Mouse (Mus musculus) megakaryocyte, embryonic 14.5 days (primary cell): ENCODE measurements at regions not wholly inside any gene's neighbourhood (a gene's known extent, or its start where the extent isn't known, plus 50 kb on each side); places are given as distances from the start of the nearest gene placed in this dataset.
A peak's percentile ranks its signal among the peaks of the same experiment; 100 is the strongest.

ENCODE experiments used
- H3K27me3 ChIP-seq: replicated peaks from 2 replicates; pipeline ENCODE3; 2012; ENCODE audit warnings: inconsistent platforms
- H3K36me3 ChIP-seq: replicated peaks from 2 replicates; pipeline ENCODE3; 2012; ENCODE audit warnings: low read length, inconsistent platforms, mixed read lengths
- H3K4me1 ChIP-seq: 2 replicates; pipeline ENCODE4 v1.6.1; 2012; ENCODE audit warnings: inconsistent platforms
- H3K4me3 ChIP-seq: replicated peaks from 2 replicates; pipeline ENCODE3; 2012; ENCODE audit warnings: moderate library complexity, mild to moderate bottlenecking, inconsistent platforms
- H3K9me3 ChIP-seq: 2 replicates; pipeline ENCODE4 v1.6.1; 2012; ENCODE audit warnings: inconsistent platforms
- FLI1 ChIP-seq: IDR thresholded peaks from 2 replicates; pipeline ENCODE4 v1.6.1; 2012; ENCODE audit warnings: low read length, inconsistent platforms, mixed read lengths
- GATA1 ChIP-seq: IDR thresholded peaks from 3 replicates; pipeline ENCODE4 v1.6.1; 2012; ENCODE audit warnings: mixed read lengths, low read length, inconsistent platforms, borderline replicate concordance

DNA sequence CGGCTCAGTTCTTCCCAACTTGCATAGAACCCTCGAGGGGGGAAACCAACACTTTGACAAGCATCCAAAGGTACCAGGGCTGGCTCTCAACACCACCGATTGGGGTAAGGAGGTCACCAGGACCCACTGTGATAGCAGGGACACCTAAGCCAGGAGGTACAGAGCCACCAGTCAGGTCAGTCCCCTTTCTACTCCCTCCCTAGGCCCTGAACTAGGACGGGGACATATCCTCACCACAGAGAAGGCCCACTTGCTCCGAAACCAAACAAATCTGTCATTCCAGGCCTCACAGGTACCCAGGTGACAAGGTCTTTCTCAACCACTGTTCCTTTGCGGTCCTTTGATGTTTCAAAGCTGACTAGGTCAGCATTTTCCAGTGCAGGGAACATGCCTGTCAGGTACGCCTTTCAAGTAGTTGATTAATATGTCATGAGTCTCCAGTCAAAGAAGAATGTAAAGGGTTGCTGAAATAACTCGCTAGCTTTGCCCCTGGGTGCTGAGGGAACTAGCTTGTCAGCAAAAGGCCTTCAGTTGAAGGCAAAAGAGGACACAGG, 95.4 kb downstream of the Zfp36l1 start:
- peaks cover 38% of the 10 kb centered on the region for H3K4me1 ChIP-seq
- H3K9me3 ChIP-seq: no peaks in the 10 kb centered on the region
- H3K36me3 ChIP-seq: no peaks in the 10 kb centered on the region
- H3K27me3 ChIP-seq: peaks cover 40% of the 10 kb centered on the region
- TF ChIP-seq FLI1: no peak
- TF ChIP-seq GATA1: no peak
- no peak overlapping the region for H3K4me3 ChIP-seq

- TF ChIP-seq FLI1 (no peak), GATA1 (no peak)
- Histone ChIP-seq H3K4me3 (no peak overlapping the region), H3K4me1 (peaks cover 23% of the 10 kb centered on the region), H3K27me3 (peaks cover 31% of the 10 kb centered on the region), H3K36me3 (no peaks in the 10 kb centered on the region), H3K9me3 (no peaks in the 10 kb centered on the region)
These were observed 96.9 kb downstream of the Zfp36l1 start for GRCm38 (mm10) chr12:80015938-80016337.

DNA sequence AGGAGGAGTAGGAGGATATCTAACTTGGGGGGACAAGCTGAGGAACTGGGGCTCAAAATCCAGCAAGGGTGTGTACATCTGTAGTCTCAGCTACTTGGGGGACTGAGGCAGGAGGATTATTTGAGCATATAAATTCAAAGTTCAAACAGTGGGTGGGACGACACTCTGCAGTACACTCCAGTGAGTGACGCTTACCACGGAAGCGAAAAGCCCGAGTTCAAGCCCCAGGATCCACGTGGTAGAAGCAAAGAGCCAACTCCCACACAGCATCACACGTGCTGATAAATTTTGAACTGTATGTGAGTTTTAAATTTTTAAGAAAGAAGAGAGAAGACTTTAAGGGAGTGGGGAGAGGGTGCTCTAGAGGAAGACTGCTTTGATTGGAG, 98.2 kb downstream of the Zfp36l1 start:
- peak overlapping the region; percentile 85 for H3K4me3 ChIP-seq
- H3K36me3 ChIP-seq: no peaks in the 10 kb centered on the region
- no peaks in the 10 kb centered on the region for H3K9me3 ChIP-seq
- no peak for TF ChIP-seq FLI1
- TF ChIP-seq GATA1: no peak
- H3K4me1 ChIP-seq: peaks cover 31% of the 10 kb centered on the region
- peaks cover 23% of the 10 kb centered on the region for H3K27me3 ChIP-seq

DNA sequence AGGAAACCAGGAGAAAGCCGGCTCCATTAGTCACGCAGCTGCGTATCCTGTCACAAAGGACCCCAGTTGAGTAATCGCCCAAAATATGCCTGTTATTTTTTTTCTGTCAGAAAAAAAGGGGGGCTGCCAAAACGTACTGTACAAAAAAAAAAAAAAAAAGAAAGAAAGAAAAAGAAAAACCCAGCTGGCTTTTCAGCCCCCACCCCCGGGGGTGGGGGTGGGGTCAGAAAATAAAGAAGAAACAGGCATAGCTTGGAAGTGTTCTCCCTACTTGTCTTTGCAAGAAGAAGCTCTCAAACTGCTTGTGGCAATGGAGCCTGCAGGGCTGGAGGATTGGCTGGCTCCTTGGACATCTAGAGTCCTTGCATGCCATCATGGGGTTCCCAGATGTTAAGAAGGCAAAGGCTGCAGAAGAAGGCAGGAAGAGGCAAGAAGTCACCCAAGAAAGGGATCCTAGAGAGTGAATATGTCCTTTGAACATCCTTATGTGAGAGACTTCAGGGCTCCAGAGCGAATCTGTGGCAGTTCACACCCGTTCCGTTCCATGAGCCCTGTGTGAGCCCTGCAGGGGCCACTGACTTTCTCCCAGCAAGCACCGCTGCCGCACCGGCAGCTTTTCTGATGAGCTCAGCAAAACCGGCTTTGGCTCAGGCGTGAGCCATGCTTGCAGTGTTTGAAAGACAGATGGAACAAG, 98.8 kb downstream of the Zfp36l1 start:
- peaks cover 22% of the 10 kb centered on the region for H3K27me3 ChIP-seq
- TF ChIP-seq FLI1: no peak
- TF ChIP-seq GATA1: no peak
- H3K9me3 ChIP-seq: no peaks in the 10 kb centered on the region
- H3K36me3 ChIP-seq: no peaks in the 10 kb centered on the region
- peak overlapping the region; percentile 85 for H3K4me3 ChIP-seq
- peaks cover 33% of the 10 kb centered on the region for H3K4me1 ChIP-seq

DNA sequence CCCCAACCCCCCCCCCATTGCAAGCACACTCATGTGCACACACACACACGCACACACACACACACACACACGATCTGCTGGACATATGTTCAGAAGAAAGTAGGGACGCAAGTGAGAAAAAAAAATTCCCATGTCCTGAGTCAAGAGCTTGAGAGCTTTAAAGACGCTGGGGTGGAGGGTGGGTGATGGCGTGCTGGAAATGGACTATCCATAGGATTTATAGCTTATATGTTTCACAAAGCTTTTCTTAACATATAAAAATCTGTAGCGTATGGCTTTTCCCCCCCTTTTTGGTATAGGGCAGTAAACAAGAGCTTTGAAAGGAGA, 99.3 kb downstream of the Zfp36l1 start:
- peaks cover 23% of the 10 kb centered on the region for H3K27me3 ChIP-seq
- TF ChIP-seq GATA1: no peak
- no peak for TF ChIP-seq FLI1
- H3K9me3 ChIP-seq: no peaks in the 10 kb centered on the region
- H3K36me3 ChIP-seq: no peaks in the 10 kb centered on the region
- H3K4me3 ChIP-seq: no peak overlapping the region
- peaks cover 33% of the 10 kb centered on the region for H3K4me1 ChIP-seq

DNA sequence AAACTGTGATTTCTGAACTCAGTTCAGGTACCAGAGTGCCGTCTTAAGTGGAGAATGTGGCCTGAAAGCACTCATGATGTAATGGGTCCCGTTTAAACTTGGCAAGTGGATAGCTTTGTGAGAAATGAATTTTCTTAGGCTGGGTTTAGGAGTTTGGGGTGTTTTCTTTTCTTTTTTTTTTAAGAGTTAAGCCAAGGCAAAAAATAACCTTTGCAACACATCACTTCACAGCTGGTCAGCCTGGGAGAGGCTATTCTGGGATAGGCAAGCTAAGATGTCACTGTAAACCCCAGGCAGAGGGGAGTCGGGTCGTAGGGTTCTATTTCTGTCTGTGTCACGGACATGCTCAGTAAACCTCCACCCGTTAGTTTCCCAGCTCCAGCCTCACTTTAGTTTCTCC, 100.9 kb downstream of the Zfp36l1 start:
- H3K36me3 ChIP-seq: no peaks in the 10 kb centered on the region
- no peak for TF ChIP-seq GATA1
- TF ChIP-seq FLI1: no peak
- peaks cover 37% of the 10 kb centered on the region for H3K4me1 ChIP-seq
- H3K9me3 ChIP-seq: no peaks in the 10 kb centered on the region
- H3K4me3 ChIP-seq: no peak overlapping the region
- H3K27me3 ChIP-seq: peaks cover 31% of the 10 kb centered on the region

DNA sequence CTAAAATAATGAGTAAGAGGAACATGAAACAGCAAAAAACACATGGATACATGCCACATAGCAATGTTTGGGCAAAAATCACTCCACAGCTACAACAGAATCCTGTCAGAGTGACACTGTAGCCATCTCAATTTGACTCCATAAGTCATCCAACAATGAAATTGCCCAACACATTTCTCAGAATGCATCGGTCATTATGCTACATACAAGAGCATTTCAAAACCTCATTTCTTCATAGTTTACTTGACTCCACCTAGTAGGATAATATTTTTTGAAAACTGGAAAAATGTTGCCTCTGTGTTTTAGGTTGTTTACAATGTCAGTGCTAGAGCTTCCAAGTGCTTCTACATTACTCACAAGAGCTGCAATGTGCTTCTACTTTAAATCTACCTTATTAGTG, 101.9 kb downstream of the Zfp36l1 start:
- Histone ChIP-seq H3K36me3 (no peaks in the 10 kb centered on the region), H3K4me1 (peaks cover 28% of the 10 kb centered on the region), H3K27me3 (peaks cover 31% of the 10 kb centered on the region), H3K4me3 (no peak overlapping the region), H3K9me3 (no peaks in the 10 kb centered on the region)
- TF ChIP-seq GATA1: no peak

DNA sequence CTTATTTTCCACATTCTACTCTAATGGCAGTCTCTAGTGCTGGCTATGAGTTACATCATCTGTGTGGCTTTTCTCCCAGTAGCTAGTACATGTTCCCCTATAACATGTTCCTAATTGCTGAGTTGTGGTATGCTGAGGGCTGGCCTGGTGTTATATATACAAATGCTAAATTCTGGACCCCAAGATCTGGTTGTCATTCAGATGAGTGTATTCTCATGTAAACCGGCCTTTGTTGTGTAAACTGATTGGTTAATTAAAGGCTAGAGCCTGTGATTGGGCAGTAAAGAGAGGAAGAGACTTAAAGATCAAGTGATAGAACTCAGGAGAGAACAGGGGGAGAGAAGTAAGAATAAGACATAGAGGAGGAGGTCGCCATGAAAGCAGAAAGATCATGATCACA, 102.6 kb downstream of the Zfp36l1 start:
- peaks cover 26% of the 10 kb centered on the region for H3K4me1 ChIP-seq

DNA sequence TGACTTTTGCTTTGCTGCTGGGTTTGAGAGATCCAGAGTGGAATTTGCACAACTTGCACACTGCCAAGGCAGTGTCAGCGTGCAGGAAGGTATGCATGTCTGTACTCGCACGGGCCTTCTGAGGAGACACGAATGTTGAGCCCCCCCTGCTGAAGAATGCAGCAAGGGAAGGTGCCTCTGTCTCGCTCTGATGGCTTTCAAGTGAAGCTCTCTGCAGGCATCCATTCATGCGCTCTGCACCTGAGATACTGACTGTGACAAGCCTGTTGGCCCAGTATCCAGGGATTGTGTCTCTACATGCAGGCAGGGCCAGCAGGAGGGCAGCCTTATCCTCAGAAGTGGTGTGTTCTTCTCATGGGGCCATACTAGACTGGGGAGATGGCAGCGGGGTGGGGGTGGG, 105.0 kb downstream of the Zfp36l1 start:
- TF ChIP-seq GATA1 (no peak), FLI1 (no peak)
- Histone ChIP-seq H3K4me3 (peak overlapping the region; percentile 7), H3K4me1 (peaks cover 26% of the 10 kb centered on the region), H3K36me3 (no peaks in the 10 kb centered on the region), H3K9me3 (no peaks in the 10 kb centered on the region), H3K27me3 (peaks cover 33% of the 10 kb centered on the region)

More for the DNA sequence above, 102.6 kb downstream of the Zfp36l1 start:
- no peaks in the 10 kb centered on the region for H3K9me3 ChIP-seq
- TF ChIP-seq FLI1: no peak
- TF ChIP-seq GATA1: no peak
- H3K27me3 ChIP-seq: peaks cover 32% of the 10 kb centered on the region
- H3K4me3 ChIP-seq: no peak overlapping the region
- no peaks in the 10 kb centered on the region for H3K36me3 ChIP-seq

DNA sequence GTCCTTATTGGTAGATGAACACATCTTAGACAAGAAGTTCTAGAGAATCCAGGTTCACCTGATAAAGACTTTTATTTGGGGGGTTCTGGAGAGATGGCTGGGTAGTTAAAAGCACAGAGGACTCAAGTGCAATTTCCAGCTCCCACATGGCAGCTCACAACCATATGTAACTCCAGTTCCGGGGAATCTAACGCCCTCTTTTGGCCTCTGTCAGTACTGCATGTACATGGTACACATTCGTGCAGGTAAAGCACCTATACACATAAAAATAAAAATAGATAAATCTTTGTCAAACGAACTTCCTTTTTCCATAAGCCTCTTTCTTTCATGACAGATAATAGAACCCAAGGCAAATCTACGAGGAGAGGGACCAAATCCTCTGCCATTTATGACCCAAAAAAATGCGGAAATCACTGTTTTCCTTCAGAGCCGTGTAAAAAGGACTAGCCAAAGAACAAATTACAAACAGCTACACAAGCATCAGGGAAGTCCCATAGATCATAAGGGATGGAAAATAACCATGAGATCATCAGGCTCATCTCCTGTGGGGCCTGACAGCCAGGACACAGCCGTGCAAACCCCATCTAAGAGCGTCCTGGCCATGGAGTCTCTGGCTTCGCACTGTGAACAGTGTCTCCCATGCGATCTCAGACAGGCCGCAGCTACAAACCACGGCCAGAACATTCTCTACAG, 107.4 kb downstream of the Zfp36l1 start:
- H3K36me3 ChIP-seq: no peaks in the 10 kb centered on the region
- H3K4me1 ChIP-seq: peaks cover 40% of the 10 kb centered on the region
- H3K9me3 ChIP-seq: no peaks in the 10 kb centered on the region
- H3K27me3 ChIP-seq: peaks cover 24% of the 10 kb centered on the region
- H3K4me3 ChIP-seq: no peak overlapping the region
- TF ChIP-seq FLI1 (no peak), GATA1 (no peak)
